Mouse (Mus musculus) lung, adult 18-20 months (tissue): Measurements from ENCODE around the gene Plscr2.
A peak's percentile ranks its signal among the peaks of the same experiment; 100 is the strongest.
"Not testable (repeated sequence)": the region's sequence is repeated elsewhere in the genome, so short reads cannot be mapped to it uniquely, and the experiment has no call there.

ENCODE experiments used
- DNase-seq, 2 experiments: peaks; one replicate each; pipeline ENCODE4 v3.0.0; 2022; ENCODE audit warnings: mixed read lengths in 2 of 2

The Plscr2 gene

DNA sequence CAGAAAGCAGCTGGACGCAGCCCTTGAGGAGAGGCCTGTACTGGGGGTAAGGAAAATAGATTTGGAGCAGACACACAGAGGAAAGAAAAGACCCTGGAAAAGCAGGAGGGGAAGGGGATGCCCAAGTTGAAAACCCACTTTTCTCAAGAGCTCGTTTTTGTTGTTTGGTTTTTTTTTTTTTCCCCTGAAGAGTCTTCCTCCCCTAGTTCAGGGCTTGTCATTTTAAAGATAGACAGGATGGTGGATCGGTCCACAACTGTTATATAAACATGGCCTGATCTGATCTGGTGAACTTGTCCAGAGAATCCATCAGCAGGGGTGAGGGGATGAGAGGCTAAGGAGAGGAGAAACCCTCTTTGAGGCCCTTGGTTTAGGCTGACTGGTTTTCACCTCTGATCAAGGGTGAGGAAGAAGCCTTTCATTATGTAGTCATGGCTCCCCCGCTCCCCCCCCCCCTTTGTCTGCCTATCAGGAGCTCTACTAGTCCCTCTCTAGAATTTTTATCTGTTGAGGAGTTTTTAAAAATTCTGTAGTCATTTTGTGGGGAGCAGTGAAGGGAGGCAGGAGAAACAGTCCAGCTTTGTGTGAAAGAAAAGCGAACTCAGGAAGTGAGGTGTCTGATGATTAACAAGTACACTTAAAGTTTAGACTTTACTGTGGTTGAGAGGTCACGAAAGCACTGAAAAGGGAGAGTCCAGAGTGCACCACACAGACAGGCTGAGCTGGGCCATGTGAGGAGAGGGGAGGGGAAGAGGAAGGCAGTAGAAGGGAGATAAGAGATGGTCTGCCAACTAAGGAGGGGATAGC lies 1.2 kb upstream of the Plscr2 start:
- DNase-seq = no peak

DNA sequence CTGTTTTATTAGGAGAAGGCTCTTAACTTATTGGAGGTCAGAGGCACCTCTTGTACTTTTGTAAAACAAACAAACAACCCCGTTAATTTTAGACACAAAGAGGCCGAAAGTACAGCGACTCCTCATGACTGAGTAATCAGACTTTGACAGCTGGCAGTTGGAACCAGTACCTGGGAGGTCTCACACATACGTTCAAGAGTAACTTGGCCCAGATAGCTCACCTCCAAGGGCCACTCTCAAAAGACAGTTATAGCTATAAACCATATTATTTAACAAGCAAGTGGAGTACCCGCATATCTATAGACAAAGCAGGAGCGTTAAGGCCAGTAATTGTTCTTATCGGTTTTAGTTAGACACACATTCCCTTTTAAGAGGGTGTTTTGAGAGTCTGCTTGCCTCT lies 958 bp downstream of the Plscr2 start:
- no peak for DNase-seq

DNA sequence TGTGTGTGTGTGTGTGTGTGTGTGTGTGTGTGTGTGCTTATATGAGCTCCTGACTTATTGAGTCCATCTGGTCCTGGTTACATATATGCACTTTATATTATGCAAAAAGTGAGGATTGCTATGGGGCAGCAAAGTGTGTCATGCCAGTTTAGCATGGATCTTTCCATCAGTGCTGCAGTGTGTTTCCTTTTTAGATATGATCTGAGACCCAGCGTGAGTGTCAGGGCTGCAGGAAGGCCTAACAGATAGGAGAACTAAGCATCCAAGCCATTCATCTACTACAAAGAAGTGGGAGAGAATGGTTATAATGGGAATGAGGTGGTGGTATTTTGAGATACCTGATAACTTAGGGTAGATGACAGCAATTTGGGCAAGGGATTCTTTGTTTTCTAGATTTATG lies 4.6 kb downstream of the Plscr2 start:
- DNase-seq = no peak

DNA sequence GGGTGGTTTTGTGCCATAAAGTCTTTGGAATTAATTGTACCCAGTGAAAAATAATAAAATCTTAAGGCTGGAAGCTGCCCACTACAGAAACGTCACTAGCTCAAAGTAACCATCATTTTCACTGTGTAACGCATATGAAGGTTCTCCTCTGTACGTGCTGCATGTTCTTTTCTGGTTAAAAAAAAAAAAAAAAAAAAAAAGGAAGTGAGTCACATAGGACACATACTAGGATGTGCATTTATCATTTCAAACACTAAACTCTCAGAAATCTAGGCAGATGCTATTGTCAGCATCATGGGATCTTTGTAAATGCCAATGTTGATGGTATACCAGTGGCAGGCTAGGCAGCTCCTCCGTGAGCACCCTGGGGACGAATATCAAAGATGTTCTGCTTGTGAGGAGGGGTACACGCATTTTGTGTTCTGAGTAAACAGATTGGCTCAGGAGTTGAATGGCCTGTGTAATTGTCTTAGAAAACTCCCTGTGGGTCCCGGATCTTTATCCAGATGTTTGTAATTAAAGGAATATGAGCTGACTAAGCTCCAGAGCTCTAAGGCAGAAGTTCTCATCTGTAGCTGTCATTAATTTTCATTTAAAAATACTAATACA lies 7.3 kb downstream of the Plscr2 start:
- no peak for DNase-seq

DNA sequence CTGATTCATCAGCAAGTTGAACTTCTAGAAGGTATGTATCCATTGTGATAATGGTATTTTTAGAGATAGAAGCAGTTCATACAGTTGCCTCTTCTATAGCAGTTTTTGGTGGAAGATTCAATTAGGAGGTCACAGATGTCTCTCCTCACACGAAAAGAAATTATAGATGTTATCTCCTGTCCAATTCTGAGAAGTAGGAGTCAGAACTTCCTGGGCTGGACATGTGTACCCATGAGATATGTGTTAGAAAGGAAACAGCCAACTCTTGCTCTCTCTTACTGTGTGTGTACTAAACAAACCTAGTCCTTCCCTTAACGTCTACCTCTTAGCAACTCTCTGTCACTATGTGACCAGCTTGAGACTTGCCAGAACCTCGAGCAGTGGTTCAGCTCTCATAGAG lies 14.3 kb downstream of the Plscr2 start:
- DNase-seq = no peak

DNA sequence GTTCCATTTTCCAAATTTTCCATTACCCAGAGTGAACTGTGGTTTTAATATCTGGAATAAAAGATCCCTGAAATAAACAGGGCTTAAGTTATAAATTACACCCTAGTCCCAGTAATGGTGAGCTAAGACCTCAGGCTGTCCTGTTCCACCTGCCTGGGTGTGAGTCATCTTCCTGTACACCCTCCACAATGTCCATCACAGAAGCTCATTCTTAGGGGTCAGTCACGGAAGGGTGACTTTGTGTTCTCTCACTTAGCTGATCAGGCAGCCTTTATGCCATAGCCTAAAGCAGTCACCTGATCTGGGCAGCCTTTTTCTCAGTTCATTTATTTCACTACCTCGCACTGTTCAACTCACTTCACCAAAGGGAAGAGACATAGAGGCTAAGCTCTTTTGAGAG lies 16.8 kb downstream of the Plscr2 start:
- DNase-seq = no peak

DNA sequence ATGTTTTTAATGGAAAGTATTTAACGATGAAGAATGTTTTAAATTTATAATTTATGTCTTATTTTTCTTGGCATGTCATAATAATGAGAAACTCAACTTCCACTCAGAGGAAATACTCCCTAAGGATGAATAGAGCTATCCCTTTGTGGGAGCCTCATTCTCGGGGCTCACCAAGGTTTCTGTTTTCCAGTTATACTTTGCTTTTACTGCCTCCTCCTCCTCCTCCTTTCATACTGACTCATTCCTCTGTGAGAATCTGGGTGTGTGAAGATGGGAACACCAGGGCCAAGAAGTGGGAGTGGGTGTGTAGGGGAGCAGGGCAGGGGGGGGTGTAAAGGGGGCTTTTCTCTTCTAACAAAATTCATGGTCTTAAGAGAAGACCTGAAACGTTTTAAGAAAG lies 17.5 kb downstream of the Plscr2 start:
- DNase-seq = no peak

DNA sequence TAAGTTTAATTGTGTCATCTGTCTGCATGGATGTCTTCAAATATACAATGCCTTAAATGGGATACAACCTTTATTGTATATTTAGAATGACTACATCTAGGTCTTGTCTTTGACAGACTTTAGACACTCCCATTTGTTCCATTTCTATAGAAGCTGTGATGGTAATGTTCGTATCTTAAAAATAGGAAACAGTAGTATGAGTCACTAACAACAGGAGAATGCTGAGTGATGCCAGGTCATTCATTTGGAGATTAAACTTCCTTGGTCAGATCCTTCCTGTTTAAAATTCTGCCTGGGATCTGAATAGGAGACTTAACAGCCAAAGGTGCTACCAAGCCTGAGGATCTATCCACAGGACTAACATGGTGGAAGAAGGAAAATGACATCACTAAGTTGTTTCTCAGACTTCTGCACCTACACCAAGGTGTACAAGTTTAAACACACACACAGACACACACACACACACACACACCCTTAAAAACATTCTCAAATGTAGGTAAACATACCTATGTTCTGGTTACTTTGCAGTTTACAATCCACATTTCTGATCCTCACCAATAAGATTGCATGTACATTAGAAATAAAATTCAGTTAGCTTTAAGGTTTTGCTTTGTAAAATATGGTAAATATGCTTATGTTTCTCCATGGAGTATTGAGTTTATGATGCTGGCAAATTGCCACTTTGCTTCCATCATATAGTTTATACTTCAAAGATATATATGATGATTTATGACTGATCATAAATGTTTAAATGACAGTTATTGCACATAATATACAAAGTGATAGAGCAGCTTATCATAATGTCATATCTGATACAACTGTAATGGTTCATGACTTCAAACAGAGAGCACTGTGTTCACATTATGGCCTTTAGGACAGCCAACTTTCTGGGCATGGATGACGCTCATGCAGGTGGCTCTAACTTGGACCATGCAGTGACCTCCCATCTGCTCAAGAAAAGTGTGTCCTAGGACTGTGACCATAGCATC lies 18.5 kb downstream of the Plscr2 start:
- no peak for DNase-seq

DNA sequence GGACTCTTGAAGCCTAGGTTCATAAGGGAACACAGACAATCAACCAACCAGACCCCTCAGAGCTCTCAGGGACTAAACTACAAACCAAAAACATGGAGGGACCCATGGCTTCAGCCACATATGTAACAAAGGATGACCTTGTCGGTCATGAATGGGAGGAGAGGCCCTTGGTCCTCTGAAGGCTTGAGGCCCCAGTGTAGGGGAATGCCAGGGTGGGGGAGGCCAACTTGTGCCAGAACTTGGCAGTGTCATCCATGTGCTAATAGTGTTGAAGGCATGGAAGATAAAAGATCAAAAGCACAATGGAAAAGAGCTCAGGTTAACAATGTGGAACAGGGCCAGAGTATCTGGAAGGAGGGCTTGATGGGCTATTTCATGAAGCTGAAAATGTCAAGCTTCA lies 22.9 kb downstream of the Plscr2 start:
- DNase-seq = no peak

DNA sequence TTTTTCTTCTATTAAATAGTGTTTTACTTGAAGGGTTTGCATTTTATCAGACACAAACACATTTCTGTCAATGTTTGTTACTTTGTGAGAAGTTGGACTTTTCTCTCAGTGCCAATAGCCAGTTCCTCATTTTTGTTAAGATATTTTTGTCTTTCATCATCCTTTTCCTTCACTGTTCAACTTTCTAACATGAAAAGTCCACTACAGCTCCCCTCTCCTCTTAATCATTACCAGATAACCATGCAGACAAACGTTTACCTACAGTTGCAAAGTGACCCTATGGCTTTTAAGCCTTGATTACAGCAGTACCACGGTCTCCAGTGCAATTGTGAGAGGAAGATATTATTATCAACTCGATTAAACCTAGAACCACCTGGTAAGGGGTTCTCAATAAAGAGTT lies 25.8 kb downstream of the Plscr2 start:
- DNase-seq = no peak

DNA sequence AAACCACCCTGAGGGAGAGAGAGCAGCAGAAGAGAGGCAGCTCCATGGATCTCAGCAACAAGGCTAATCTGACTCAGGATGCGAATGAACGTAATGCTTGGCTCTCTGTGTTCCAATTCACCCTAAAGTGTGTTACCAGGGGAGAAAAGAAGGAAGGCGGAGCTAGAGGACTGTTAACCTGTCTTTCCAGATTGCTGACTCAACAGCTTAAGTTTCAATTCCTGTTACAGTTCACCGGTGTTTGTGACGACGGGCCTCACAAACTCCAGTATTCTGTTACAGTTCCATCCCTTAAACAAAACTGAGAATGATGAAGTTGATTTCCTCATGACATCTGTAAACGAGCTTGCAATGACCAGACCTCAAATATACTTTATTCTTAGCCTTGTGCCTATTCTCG lies 29.7 kb downstream of the Plscr2 start:
- no peak for DNase-seq

DNA sequence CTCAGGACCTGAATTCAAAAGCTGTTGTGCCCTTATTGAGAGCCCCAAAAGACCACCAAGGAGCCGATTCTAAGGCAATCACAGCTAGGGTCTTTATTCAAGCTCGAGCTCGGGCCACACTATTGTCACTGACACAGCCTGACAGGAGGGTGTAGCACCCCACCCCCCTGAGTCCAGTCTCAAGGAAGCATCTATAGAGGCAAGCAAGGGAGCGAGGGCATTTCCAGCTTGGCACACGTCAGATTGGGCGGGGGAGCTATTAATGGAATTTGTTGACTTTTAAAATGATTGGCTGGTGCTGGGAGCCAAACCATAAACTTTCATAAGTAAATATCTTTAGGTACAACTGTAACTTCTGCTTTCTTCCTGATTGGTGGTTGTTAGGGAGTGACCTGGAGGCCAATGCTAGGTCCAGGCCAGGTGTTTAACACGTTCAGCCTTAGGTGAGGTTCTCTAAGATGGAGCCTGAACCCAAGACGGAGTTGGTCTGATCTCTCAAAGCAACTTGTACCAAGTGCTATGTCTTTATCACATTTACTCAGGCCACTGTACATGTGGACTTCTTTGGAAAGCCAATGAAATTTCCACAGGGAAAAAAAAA lies 30.3 kb downstream of the Plscr2 start:
- peak in 1 of 2 experiments; percentile 41 for DNase-seq

DNA sequence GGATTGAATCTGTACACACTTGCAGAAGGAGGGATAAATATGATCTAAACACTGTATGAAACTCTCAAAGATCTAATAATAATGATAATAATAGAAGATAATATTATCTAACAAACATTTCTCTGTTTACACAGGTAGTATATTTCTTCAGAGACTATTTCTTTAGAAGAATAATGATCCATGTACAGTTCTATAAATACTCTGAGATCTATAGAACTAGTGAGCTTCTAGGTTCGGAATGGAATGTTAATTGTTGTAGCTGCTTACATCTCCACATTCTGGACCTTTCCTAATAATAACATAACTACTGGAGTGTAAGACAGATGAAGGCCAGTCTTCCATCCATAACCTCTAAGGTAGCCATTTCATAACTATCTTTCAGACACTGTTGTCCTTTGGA lies 33.7 kb downstream of the Plscr2 start, which contains the start of gene 1700057G04Rik:
Gene 1700057G04Rik, plus strand, starts transcription at position 301 of the 400 bp plus-strand sequence.
- no peak for DNase-seq

DNA sequence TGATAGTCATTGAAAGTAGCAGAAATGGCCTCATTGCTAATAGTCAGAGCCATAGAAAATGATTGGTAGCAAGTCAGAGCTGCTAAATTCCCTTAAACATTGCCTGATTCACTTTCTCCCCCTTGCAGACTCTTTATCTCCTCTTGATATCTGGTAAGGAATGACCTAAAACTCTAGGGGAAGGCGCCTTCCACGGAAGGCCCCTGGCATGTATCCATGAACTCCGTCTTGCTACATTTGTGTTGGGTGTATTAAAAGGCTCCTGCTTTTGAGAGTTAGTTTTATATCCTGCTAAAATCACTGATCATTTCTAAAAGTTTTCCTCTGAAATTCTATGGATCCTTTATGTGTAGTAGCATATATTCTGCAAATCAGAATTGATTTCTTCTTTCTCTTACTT lies 41.4 kb downstream of the Plscr2 start:
- DNase-seq = no peak

DNA sequence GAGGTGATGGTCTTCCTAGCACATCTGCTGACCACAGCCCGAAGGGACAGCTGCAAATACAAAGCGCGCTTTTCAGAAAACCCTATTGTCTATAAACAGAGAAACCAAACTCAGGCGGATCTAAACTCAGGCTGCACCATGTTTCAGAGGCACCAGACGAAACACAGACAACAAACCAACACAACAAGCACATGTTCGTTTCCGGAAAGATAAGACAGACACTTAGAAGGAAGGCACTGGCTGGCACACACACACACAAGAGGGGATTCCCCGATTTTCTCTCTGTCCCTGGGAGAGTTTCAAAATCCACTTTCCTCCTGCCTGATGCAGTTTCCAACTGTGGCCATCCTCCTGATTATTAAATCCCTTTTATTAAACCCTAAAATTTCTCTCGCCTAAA lies 50.5 kb downstream of the Plscr2 start:
- not testable (repeated sequence) for DNase-seq

DNA sequence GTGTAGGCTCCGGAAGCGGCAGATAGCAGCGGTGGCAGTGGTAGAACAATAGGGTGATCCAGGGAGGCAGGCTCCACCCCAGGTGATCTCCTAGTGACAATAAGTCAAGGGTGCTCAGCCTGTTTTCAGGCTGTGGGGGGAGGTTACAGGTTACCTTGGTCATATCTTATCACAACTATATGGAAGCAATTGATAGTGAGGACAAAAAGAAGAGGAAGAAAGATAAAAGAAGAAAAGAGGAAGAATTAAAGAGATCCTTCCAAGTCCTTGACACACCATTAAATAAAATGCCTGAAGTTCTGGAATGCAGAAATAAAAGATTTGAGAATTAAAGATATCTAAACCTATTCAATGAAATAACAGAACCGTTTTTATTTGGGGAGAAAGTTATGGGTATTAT lies 51.4 kb downstream of the Plscr2 start:
- no peak for DNase-seq

DNA sequence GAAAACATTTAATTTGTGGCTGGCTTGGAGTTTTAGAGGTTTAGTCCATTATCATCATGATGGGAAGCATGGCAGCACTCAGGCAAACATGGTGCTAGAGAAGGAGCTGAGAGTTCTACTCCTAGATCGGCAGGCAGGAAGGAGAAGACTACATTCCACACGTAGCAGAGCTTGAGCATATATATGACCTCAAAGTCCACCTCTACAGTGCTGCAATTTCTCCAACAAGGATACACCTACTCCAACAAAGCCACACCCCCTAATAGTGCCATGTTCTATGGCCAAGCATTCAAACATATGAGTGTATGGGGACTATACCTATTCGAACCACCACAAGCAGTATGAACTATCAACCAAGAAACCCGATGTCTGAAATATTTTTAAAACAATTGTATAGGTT lies 56.0 kb downstream of the Plscr2 start:
- DNase-seq = no peak

DNA sequence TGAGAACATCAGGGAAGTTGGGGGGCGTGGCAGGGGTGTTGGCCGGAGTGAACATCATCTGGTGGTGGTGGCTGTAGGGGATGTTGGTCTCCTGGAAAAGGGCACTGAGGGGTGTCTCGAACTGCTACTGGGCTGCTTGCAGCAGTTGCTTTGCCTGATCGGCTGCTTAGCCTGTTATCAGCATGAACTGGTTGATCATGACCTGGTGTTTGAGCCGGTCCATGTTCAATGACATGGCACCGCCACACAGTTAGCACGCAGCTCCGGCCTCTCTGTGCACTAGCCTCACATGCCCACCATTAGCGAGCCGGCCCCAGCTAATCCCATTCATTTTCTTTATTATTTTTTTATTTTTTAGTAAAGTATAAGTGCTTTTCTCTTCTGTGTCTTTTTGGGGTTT lies 59.4 kb downstream of the Plscr2 start:
- DNase-seq = no peak

DNA sequence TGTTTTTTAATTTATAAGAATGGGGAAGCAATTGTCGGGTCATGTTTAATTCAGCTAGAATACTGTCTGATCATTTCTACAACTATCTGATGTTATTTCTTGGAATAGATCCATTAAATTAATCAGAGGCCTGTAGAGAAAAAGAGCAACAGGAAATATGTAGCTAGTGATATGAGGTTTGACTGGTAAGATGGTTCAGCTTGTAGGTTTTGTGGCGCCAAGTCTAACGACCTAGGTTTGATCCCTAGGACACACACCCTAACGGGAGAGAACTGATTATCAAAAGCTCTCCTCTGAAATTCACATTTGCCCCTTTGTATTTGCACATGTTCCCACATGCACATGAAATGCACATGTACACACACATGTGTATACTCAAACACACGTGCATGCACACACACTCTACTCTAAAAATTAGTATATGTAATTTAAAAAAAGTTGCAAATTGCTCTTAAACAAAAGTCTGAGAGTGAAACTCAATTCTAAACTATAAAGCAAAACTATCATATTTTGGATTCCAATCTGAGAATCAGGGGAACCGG lies 59.9 kb downstream of the Plscr2 start:
- no peak for DNase-seq

DNA sequence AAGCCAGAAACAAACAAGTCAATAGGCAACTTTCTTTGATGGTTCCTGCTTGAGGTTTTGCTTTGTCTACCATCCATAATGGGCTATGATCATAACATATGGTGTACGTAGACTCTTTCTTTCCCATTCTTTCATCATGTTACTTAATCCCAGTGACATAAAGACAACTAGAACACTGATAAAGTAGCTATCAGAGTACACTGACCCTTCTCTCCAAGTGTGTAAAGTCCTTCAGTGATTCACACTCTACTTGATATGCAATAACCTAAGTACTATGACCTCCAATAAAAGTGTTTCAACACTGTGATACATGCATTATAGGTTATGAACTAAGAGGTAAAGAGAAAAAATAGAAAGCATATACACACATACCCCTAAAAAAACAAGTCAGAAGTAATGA lies 61.7 kb downstream of the Plscr2 start:
- no peak for DNase-seq

DNA sequence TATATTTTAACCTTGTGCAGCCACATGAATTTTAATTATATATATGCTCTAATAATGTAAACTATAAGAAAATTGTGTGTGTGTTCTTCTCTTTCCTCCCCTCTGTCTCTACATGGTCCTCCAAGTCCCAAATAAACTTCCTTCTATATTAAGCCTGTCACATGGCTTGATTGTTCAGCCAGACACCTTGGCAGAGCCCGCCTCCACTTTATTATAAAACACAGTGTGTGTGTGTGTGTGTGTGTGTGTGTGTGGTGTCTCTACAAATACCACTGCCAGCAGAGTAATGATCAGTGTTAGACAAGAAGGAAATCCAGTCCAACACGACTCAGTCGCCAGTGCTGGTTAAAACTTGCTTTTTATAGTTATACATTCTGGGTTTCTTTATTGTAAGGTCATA lies 62.3 kb downstream of the Plscr2 start:
- DNase-seq = no peak

DNA sequence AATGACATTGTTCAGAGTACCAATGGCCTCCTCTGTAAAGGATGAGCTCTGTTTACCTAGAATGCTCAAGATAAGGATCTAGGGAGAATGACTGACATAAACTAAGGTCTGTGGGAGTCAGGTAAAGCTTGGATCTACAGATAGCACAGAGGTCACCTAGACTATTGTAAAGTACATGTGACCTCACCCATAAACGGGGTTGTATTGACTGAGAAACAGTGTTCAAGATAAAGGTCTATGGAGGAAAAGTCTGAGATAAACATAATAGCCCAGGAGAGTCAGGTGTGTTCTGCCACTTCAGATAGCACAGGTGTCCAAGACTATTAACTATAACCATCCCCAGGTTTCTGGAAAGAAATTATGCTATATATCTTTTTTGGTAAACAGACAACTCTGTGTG lies 63.6 kb downstream of the Plscr2 start:
- no peak for DNase-seq
